Mouse (Mus musculus) brain, embryonic 14.5 days (tissue): Measurements from ENCODE around the gene Serpinb7. TPM values are rescaled to one million over a fixed set of nuclear protein-coding genes. Genes with fewer than 3 reads are reported as not detected.

ENCODE experiments used
- DNase-seq: peaks from one replicate; pipeline ENCODE4 v3.0.0-alpha.2; 2011; ENCODE audit warnings: low read depth
- CTCF ChIP-seq: fragments of 200-500 bp; IDR thresholded peaks from 2 replicates; pipeline ENCODE4 v1.5.1; 2012; ENCODE audit warnings: inconsistent platforms, mild to moderate bottlenecking, moderate library complexity, borderline replicate concordance; ENCODE audit not compliant: insufficient read depth, insufficient read length; ENCODE audit errors: extremely low read depth
- POLR2A ChIP-seq: fragments of 200-500 bp; IDR thresholded peaks from 2 replicates; pipeline ENCODE4 v1.6.1; 2012; ENCODE audit warnings: mild to moderate bottlenecking, inconsistent platforms, borderline replicate concordance; ENCODE audit not compliant: poor library complexity, insufficient read depth, insufficient read length, severe bottlenecking; ENCODE audit errors: extremely low read depth
- polyA plus RNA-seq: library from polyadenylated mRNA; depleted of rRNA; stranded (reverse); fragments of >200 nt; gene quantifications from 2 replicates; pipeline ENCODE4 v1.2.3, GENCODE M21; 2012; rRNA removed

The Serpinb7 gene
- polyA plus RNA-seq, 1 experiment: 0.14 TPM

GRCm38 (mm10) chr1:107502025-107502424, 102.6 kb downstream of the Serpinb7 start:
- no peak for DNase-seq
- TF ChIP-seq POLR2A: no peak
- TF ChIP-seq CTCF: no peak

Other genes starting within 250 kb of the Serpinb7 start
- 0.06 TPM in 1 of 2 replicates, not detected in the other for gene Serpinb3b, start 121.3 kb upstream of the Serpinb7 start, polyA plus RNA-seq
- 0.19 and 0.33 TPM in 2 replicates for gene Serpinb3c, start 121.3 kb upstream of the Serpinb7 start, polyA plus RNA-seq
- not detected in 2 replicates for gene Serpinb11, start 38.5 kb upstream of the Serpinb7 start, polyA plus RNA-seq
- 0.16 and 0.40 TPM in 2 replicates for gene Serpinb2, start 111.8 kb downstream of the Serpinb7 start, polyA plus RNA-seq
- gene Serpinb8, start 190.4 kb downstream of the Serpinb7 start, polyA plus RNA-seq: 0.33 and 0.44 TPM in 2 replicates